Mouse (Mus musculus): ENCODE measurements around the gene Nbea.

- TF ChIP-seq ZNF384 (IDR thresholded peaks at IDR 0.05; ENCODE audit: low read depth, low read length) = no peak
- TF ChIP-seq HCFC1 (IDR thresholded peaks at IDR 0.05; ENCODE audit: borderline replicate concordance, insufficient read depth, low read length) = no peak
- no peak for TF ChIP-seq ZC3H11A (IDR thresholded peaks at IDR 0.05; ENCODE audit: borderline replicate concordance, low read depth, low read length)
- no peak for TF ChIP-seq MAFK (IDR thresholded peaks at IDR 0.05; ENCODE audit: insufficient read depth, low read depth, low read length)
These were observed 584.8 kb downstream of the Nbea start for GRCm38 (mm10) chr3:55598681-55599080.

Measured in ES-E14 (cell line).